Mouse (Mus musculus): ENCODE data around the gene C9.

GRCm38 (mm10) chr15:6534592-6534991, 89.5 kb downstream of the C9 start:
- TF ChIP-seq CTCF (IDR thresholded peaks at IDR 0.05; ENCODE audit: low read depth, low read length) (no peak), EP300 (IDR thresholded peaks at IDR 0.05; ENCODE audit: insufficient read depth, low read depth, low read length) (no peak), POLR2A (IDR thresholded peaks at IDR 0.05; ENCODE audit: insufficient read depth, low read length) (no peak)

All from ES-Bruce4 (cell line).